Mouse (Mus musculus) neural tube, embryonic 14.5 days (tissue): ENCODE results near the gene Npy1r. TPM values are rescaled to one million over a fixed set of nuclear protein-coding genes. Genes with fewer than 3 reads are reported as not detected.

Source experiments
- ATAC-seq: fragments of 200-750 bp; cut with Nextera tagmentation; 2 replicates; pipeline ENCODE4 v1.8.0; 2017; ENCODE audit warnings: low read depth, mild to moderate bottlenecking, moderate TSS enrichment, moderate library complexity
- H3K27ac ChIP-seq: fragments of 300-500 bp; sonication (generic); 2 replicates; pipeline ENCODE4 v1.5.1; 2014; ENCODE audit warnings: low read depth, mild to moderate bottlenecking, control low read depth, low read length, moderate library complexity, mixed read lengths
- H3K27me3 ChIP-seq: fragments of 300-500 bp; sonication (generic); 2 replicates; pipeline ENCODE4 v1.6.1; 2014; ENCODE audit warnings: low read length; ENCODE audit not compliant: control insufficient read depth, insufficient read depth
- H3K36me3 ChIP-seq: fragments of 300-500 bp; sonication (generic); 2 replicates; pipeline ENCODE4 v1.6.1; 2014; ENCODE audit warnings: low read length, mixed read lengths; ENCODE audit not compliant: control insufficient read depth, insufficient read depth
- H3K4me1 ChIP-seq: fragments of 300-500 bp; sonication (generic); 2 replicates; pipeline ENCODE4 v1.6.1; 2014; ENCODE audit warnings: low read length; ENCODE audit not compliant: control insufficient read depth, insufficient read depth
- H3K4me2 ChIP-seq: fragments of 300-500 bp; sonication (generic); 2 replicates; pipeline ENCODE4 v1.6.1; 2014; ENCODE audit warnings: mild to moderate bottlenecking, low read depth, low read length, control low read depth
- H3K4me3 ChIP-seq: fragments of 300-500 bp; sonication (generic); 2 replicates; pipeline ENCODE4 v1.5.1; 2014; ENCODE audit warnings: low read depth, low read length, control low read depth, mixed read lengths
- H3K9ac ChIP-seq: fragments of 300-500 bp; sonication (generic); replicated peaks from 2 replicates; pipeline ENCODE4 v1.6.1; 2014; ENCODE audit warnings: low read depth, mild to moderate bottlenecking, control low read depth, low read length, mixed read lengths
- H3K9me3 ChIP-seq: fragments of 300-500 bp; sonication (generic); 2 replicates; pipeline ENCODE4 v1.6.1; 2016; ENCODE audit warnings: low read length; ENCODE audit not compliant: control insufficient read depth
- WGBS: fragments of 180-500 bp; shearing (Covaris S2); extraction: QIAGEN DNeasy Blood & Tissue Kit; methylation state at CpG from one replicate; pipeline ENCODE4 v1.1.7; 2014; 5-methylcytosine and 5-hydroxymethylcytosine counted together
- polyA plus RNA-seq: library from polyadenylated mRNA; unstranded; fragments of >200 nt; fragmentation: Nextera tagmentation; extraction: Ambion mirVana; gene quantifications from 2 replicates; pipeline ENCODE4 v1.2.1, GENCODE M21; 2014

Npy1r gene
- polyA plus RNA-seq, 1 experiment from 2014 or later, result 15.3 TPM

DNA sequence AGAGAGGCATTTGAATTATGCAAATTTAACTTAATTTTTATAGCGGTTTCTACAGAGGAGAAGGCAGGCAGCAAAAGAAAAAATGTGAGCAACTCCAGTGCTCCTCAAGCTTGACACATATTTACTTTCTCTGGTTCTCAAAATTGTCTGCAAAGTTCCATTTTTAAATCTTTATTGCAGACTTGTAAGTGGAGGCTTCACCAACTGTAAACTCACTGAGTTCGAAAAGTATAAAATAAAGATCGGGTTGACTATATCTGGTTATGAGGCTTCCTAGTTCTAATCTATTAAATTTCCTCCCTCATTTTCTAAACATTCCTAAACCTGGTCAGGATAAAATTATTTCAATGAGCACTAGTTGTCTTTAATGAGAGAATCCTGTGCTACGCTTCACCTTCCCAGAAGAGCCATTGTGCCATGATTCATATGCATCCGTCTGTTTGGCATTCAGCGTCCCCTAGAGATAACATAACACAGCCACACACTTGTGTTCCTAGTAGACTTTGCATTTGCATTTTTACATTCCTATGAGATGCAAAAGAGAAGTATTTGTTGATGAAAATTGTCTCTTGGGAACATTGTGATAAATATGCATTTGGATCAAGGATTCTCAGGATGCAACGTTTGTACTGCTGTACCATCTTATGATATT, 17.5 kb downstream of the Npy1r start:
- no peaks in the 10 kb centered on the region for H3K27me3 ChIP-seq
- H3K9me3 ChIP-seq, result no peaks in the 10 kb centered on the region
- no peak overlapping the region for H3K27ac ChIP-seq
- ATAC-seq, result no peak
- no peak overlapping the region for H3K4me2 ChIP-seq
- H3K4me3 ChIP-seq, result no peak overlapping the region
- H3K4me1 ChIP-seq, result no peaks in the 10 kb centered on the region
- WGBS, result 75% methylated on average over 7 of the region's 7 CpGs
- H3K36me3 ChIP-seq, result no peaks in the 10 kb centered on the region
- H3K9ac ChIP-seq, result no peak overlapping the region

DNA sequence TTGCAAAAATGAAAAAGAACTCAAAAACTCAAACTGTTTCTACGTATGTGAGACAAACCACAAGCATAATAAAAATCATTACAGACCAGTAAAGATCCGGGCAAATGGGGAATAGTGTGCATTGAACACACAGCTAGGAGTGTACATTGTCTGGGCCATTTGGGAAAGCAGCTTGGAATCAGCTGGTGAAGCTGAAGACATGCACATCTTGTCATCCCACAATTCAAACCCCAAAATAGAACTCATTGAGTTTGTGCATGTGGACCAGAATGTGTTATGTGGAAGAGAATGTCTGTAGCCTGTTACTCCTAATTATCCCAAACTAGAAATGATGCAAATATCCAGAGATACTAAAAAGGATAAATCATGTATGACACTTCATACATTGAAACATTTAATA, 25.8 kb downstream of the Npy1r start:
- H3K4me3 ChIP-seq, result no peak overlapping the region
- H3K27ac ChIP-seq, result no peak overlapping the region
- WGBS, result 90% methylated on average over 2 of the region's 2 CpGs
- ATAC-seq, result no peak
- no peaks in the 10 kb centered on the region for H3K27me3 ChIP-seq
- no peaks in the 10 kb centered on the region for H3K9me3 ChIP-seq
- no peaks in the 10 kb centered on the region for H3K36me3 ChIP-seq
- H3K4me2 ChIP-seq, result no peak overlapping the region
- no peak overlapping the region for H3K9ac ChIP-seq
- no peaks in the 10 kb centered on the region for H3K4me1 ChIP-seq

DNA sequence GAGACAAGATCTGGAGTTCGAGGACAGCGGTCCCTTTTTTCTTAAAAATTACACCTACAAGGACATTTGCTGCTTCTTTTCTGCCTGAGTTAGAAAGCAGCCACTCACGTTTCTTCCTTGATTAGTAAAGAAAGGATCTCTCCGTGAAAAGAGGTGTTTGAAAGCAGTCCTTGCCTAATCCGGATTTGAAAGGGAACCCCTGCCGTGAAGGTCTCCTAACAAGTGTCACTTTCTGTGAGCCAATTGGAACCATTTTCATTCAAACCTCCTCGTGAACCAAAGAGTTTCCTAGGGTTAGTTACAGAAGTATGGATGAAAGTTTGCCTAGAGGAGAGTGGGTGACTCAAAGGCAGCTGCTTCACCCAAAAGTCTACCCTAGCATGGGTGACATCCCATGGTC, 32.5 kb downstream of the Npy1r start:
- Histone ChIP-seq H3K9me3 (no peaks in the 10 kb centered on the region), H3K4me1 (no peaks in the 10 kb centered on the region), H3K36me3 (no peaks in the 10 kb centered on the region), H3K4me2 (no peak overlapping the region), H3K27ac (no peak overlapping the region), H3K9ac (no peak overlapping the region), H3K27me3 (no peaks in the 10 kb centered on the region), H3K4me3 (no peak overlapping the region)
- ATAC-seq, result no peak
- 37% methylated on average over 7 of the region's 7 CpGs for WGBS

DNA sequence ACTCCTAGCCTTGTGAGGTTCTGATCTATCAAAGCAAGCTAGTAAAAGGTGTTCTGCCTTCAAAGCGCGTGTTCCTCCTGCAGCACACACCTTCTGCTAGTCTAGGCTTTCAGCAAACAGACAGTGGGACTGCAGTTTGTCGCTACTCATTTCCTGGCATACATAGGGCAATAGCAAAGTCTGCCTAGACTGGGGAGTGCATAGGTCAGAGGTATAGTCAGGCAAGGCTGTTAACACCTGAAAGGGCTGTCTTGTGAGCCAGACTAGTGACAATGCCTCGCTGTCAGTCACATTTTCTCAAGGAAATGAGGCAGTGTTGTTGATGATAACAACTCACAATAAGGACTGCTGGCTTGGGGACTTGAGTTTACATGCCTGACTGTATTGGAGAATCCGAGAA, 35.0 kb downstream of the Npy1r start:
- no peaks in the 10 kb centered on the region for H3K9me3 ChIP-seq
- no peaks in the 10 kb centered on the region for H3K4me1 ChIP-seq
- H3K4me3 ChIP-seq, result no peak overlapping the region
- ATAC-seq, result no peak
- H3K27me3 ChIP-seq, result no peaks in the 10 kb centered on the region
- H3K9ac ChIP-seq, result no peak overlapping the region
- H3K27ac ChIP-seq, result no peak overlapping the region
- H3K36me3 ChIP-seq, result no peaks in the 10 kb centered on the region
- no peak overlapping the region for H3K4me2 ChIP-seq
- 60% methylated on average over 5 of the region's 5 CpGs for WGBS

DNA sequence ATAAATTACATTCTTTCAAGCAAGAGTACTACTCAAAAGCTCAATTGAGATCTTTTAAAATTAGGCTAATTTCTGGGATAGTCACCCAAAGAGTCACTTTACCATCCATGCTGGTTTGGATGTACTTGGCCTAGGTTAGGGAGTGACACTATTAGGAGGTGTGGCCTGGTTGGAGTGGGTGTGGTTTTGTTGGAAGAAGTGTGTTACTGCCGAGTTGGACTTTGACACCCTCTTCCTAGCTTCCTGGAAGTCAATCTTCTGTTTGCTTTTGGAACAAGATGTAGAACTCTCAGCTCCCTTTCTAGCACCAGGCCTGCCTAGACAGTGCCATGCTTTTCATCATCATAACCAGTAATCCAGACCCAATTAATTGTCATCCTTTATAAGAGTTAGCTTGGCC, 45.4 kb downstream of the Npy1r start:
- no peaks in the 10 kb centered on the region for H3K36me3 ChIP-seq
- H3K27ac ChIP-seq, result no peak overlapping the region
- H3K27me3 ChIP-seq, result no peaks in the 10 kb centered on the region
- H3K9me3 ChIP-seq, result no peaks in the 10 kb centered on the region
- no peak overlapping the region for H3K4me2 ChIP-seq
- WGBS, result 61% methylated on average over 1 of the region's 1 CpGs
- H3K4me3 ChIP-seq, result no peak overlapping the region
- no peaks in the 10 kb centered on the region for H3K4me1 ChIP-seq
- H3K9ac ChIP-seq, result no peak overlapping the region
- no peak for ATAC-seq

DNA sequence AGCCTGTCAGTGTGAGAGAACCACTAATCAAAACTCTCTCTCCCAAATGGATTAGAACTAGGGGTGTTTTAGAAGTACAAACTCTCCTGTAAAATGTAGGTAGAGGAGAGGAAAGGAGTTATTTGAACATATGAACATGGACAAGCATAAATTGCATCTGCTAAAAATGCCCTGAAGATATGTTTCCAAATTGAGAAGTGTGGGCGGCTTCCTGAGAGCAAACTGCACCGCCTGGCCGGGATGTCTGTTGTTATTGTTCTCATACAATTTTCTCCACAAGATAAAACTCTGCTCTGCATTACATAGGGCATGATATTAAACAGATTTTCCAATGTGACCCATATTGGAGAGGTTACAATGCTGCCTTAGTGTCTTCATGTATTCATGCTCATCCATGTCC, 48.6 kb downstream of the Npy1r start:
- ATAC-seq, result no peak
- no peak overlapping the region for H3K4me3 ChIP-seq
- no peak overlapping the region for H3K4me2 ChIP-seq
- no peak overlapping the region for H3K9ac ChIP-seq
- 89% methylated on average over 3 of the region's 3 CpGs for WGBS
- no peak overlapping the region for H3K27ac ChIP-seq
- no peaks in the 10 kb centered on the region for H3K27me3 ChIP-seq
- H3K9me3 ChIP-seq, result no peaks in the 10 kb centered on the region
- no peaks in the 10 kb centered on the region for H3K4me1 ChIP-seq
- H3K36me3 ChIP-seq, result no peaks in the 10 kb centered on the region

DNA sequence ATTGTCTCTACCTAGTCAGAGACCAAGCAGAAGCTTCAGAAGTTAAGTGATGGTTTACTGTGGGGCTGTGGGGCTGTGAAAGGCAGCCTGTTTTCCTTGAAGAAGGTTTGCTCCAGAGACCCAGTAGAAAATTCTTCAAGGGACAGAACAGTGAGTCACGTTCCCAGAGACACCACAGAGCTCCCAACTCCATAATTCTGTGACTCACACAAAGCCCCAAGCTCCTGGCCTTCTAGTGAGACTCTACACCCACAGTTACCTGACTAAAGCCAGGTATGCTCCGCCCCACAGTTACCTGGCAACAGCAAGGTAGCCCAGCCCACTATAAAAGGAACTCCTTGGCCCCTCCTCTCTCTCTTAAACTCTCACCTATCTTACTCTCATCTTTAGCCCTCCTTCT, 54.6 kb downstream of the Npy1r start:
- no peak for ATAC-seq
- WGBS, result 78% methylated on average over 2 of the region's 2 CpGs
- no peak overlapping the region for H3K4me2 ChIP-seq

DNA sequence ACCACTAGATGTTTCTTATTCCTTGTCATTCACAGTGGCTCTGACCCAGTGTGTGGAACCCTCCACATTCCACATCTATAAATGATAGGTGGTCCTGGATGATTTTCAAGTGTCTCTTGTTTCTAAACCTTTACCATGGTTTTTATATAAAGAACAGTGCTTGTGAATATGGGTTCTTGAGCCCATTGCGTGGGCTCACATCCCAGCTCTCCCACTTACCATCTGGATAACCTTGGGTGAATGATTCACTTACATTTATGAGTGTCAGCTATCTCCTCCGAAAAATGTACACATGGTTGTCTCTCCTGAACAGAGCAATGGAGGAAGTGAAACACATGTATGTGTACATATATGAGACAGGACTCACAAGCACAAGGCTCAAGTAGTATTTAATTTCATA, 59.2 kb downstream of the Npy1r start:
- no peak overlapping the region for H3K4me3 ChIP-seq
- H3K9me3 ChIP-seq, result no peaks in the 10 kb centered on the region
- no peaks in the 10 kb centered on the region for H3K27me3 ChIP-seq
- no peak overlapping the region for H3K9ac ChIP-seq
- H3K27ac ChIP-seq, result no peak overlapping the region
- 92% methylated on average over 2 of the region's 2 CpGs for WGBS
- H3K4me1 ChIP-seq, result no peaks in the 10 kb centered on the region
- H3K36me3 ChIP-seq, result no peaks in the 10 kb centered on the region
- no peak overlapping the region for H3K4me2 ChIP-seq
- no peak for ATAC-seq

More for the DNA sequence above, 54.6 kb downstream of the Npy1r start:
- Histone ChIP-seq H3K36me3 (no peaks in the 10 kb centered on the region), H3K27ac (no peak overlapping the region), H3K27me3 (no peaks in the 10 kb centered on the region), H3K9ac (no peak overlapping the region), H3K4me1 (no peaks in the 10 kb centered on the region), H3K4me3 (no peak overlapping the region), H3K9me3 (no peaks in the 10 kb centered on the region)
